Mouse (Mus musculus) left cerebral cortex, postnatal 14 days (tissue): ENCODE data around the gene Pla2g12a. TPM values are rescaled to one million over a fixed set of nuclear protein-coding genes. Genes with fewer than 3 reads are reported as not detected.
A peak's percentile ranks its signal among the peaks of the same experiment; 100 is the strongest.

Experiments used
- DNase-seq, 2 experiments: peaks; one replicate each; pipeline ENCODE4 v3.0.0; 2021 to 2022; ENCODE audit warnings: low spot score in 2 of 2, mixed read lengths in 1 of 2
- intact Hi-C: fragments of 180-260 bp; cut with DNase I; formaldehyde crosslinking; loops from one replicate; pipeline ENCODE4 v1.15.1; 2025
- total RNA-seq, 2 experiments: library from RNA; stranded (reverse); gene quantifications; 2 replicates each; pipeline ENCODE4 v1.2.3; 2021

Gene Pla2g12a
- total RNA-seq, 2 experiments from 2014 or later, result 16.8 to 18.2 TPM

- DNase-seq, result no peak
- intact Hi-C loops, result no loop called here
These were observed 13.6 kb downstream of the Pla2g12a start for GRCm38 (mm10) chr3:129892003-129892402.

GRCm38 (mm10) chr3:129893143-129893542 lies 14.7 kb downstream of the Pla2g12a start:
- intact Hi-C loops, result no loop called here
- DNase-seq, result no peak

- DNase-seq, result no peak
- intact Hi-C loops, result no loop called here
These were observed 18.2 kb downstream of the Pla2g12a start for GRCm38 (mm10) chr3:129896591-129896990.

GRCm38 (mm10) chr3:129898886-129899285 lies 20.5 kb downstream of the Pla2g12a start:
- intact Hi-C loops, result no loop called here

GRCm38 (mm10) chr3:129901271-129901809 lies 22.9 kb downstream of the Pla2g12a start, which contains the start of gene Casp6:
Gene Casp6 (plus strand): TSS chr3:129901425.
- intact Hi-C loops, result no loop called here
- DNase-seq, result peak; percentile 43 to 62

More at GRCm38 (mm10) chr3:129898886-129899285, 20.5 kb downstream of the Pla2g12a start:
- DNase-seq, result no peak

GRCm38 (mm10) chr3:129903369-129903768 lies 25.0 kb downstream of the Pla2g12a start:
- intact Hi-C loops, result no loop called here

GRCm38 (mm10) chr3:129903866-129904265 lies 25.5 kb downstream of the Pla2g12a start:
- intact Hi-C loops, result no loop called here
- DNase-seq, result no peak

More at GRCm38 (mm10) chr3:129903369-129903768, 25.0 kb downstream of the Pla2g12a start:
- DNase-seq, result no peak

GRCm38 (mm10) chr3:129904381-129905132 lies 26.2 kb downstream of the Pla2g12a start:
- no peak for DNase-seq
- intact Hi-C loops, result no loop called here

GRCm38 (mm10) chr3:129912025-129912424 lies 33.6 kb downstream of the Pla2g12a start:
- DNase-seq, result no peak
- intact Hi-C loops, result no loop called here

GRCm38 (mm10) chr3:129913241-129913640 lies 34.8 kb downstream of the Pla2g12a start:
- intact Hi-C loops, result no loop called here
- no peak for DNase-seq

GRCm38 (mm10) chr3:129917424-129917823 lies 39.0 kb downstream of the Pla2g12a start:
- intact Hi-C loops, result no loop called here
- DNase-seq, result no peak

- peak; percentile 85 for DNase-seq
- intact Hi-C loops, result loop anchor here (1.0 kb wide), 1 partner anchor 162 kb away; no protein-coding TSS in a partner anchor
These were observed 40.0 kb downstream of the Pla2g12a start for GRCm38 (mm10) chr3:129918434-129918833.

- DNase-seq, result no peak
- intact Hi-C loops, result no loop called here
These were observed 45.2 kb downstream of the Pla2g12a start for GRCm38 (mm10) chr3:129923581-129923980.

GRCm38 (mm10) chr3:129925861-129926260 lies 47.5 kb downstream of the Pla2g12a start:
- intact Hi-C loops, result no loop called here

GRCm38 (mm10) chr3:129930213-129930778 lies 51.9 kb downstream of the Pla2g12a start:
- DNase-seq, result peak in 1 of 2 experiments; percentile 34
- intact Hi-C loops, result no loop called here

More at GRCm38 (mm10) chr3:129925861-129926260, 47.5 kb downstream of the Pla2g12a start:
- DNase-seq, result no peak

GRCm38 (mm10) chr3:129932443-129932842 lies 54.0 kb downstream of the Pla2g12a start:
- intact Hi-C loops, result no loop called here
- DNase-seq, result peak in 1 of 2 experiments; percentile 42

- intact Hi-C loops, result no loop called here
- DNase-seq, result no peak
These were observed 58.2 kb downstream of the Pla2g12a start for GRCm38 (mm10) chr3:129936561-129936960.

- intact Hi-C loops, result no loop called here
- DNase-seq, result no peak
These were observed 59.4 kb downstream of the Pla2g12a start for GRCm38 (mm10) chr3:129937848-129938247.

GRCm38 (mm10) chr3:129939058-129939457 lies 60.7 kb downstream of the Pla2g12a start:
- intact Hi-C loops, result no loop called here
- no peak for DNase-seq

- intact Hi-C loops, result no loop called here
- no peak for DNase-seq
These were observed 62.4 kb downstream of the Pla2g12a start for GRCm38 (mm10) chr3:129940780-129941179.
